Mouse (Mus musculus) monocyte, adult 5-6 weeks (primary cell): Measurements from ENCODE around the gene Ints5. TPM values are rescaled to one million over a fixed set of nuclear protein-coding genes. Genes with fewer than 3 reads are reported as not detected.

Experiments
- total RNA-seq: library from RNA; stranded (forward); fragments of 200-1000, 200-491, 200-594 nt; gene quantifications from 3 replicates; pipeline ENCODE4 v1.2.3, GENCODE M21; 2017

Gene Ints5
- total RNA-seq, 1 experiment from 2014 or later: 7.4 TPM

Other genes starting within 250 kb of the Ints5 start
- gene Chrm1, start 229.2 kb upstream of the Ints5 start, total RNA-seq: not detected in 3 replicates
- 61.4 to 198 TPM (median 77.3 TPM) in 3 replicates for gene Slc3a2, start 169.6 kb upstream of the Ints5 start, total RNA-seq
- gene Wdr74, start 157.2 kb upstream of the Ints5 start, total RNA-seq: 32.5 to 68.4 TPM (median 56.6 TPM) in 3 replicates
- 1.9 to 2.8 TPM in 2 of 3 replicates, not detected in the other for gene 1700092M07Rik, start 152.3 kb upstream of the Ints5 start, total RNA-seq
- gene Stx5a, start 151.6 kb upstream of the Ints5 start, total RNA-seq: 105 to 173 TPM (median 138 TPM) in 3 replicates
- 85.6 to 138 TPM (median 127 TPM) in 3 replicates for gene Nxf1, start 135.9 kb upstream of the Ints5 start, total RNA-seq
- gene Tmem223, start 122.0 kb upstream of the Ints5 start, total RNA-seq: 10.2 to 19.0 TPM (median 12.6 TPM) in 3 replicates
- 86.6 to 115 TPM (median 101 TPM) in 3 replicates for gene Tmem179b, start 118.5 kb upstream of the Ints5 start, total RNA-seq
- 2.0 to 11.4 TPM (median 4.5 TPM) in 3 replicates for gene Taf6l, start 106.6 kb upstream of the Ints5 start, total RNA-seq
- 31.6 to 48.4 TPM (median 47.3 TPM) in 3 replicates for gene Polr2g, start 94.4 kb upstream of the Ints5 start, total RNA-seq
- gene Zbtb3, start 90.5 kb upstream of the Ints5 start, total RNA-seq: 0.85 to 1.2 TPM (median 1.1 TPM) in 3 replicates
- gene Ttc9c, start 73.7 kb upstream of the Ints5 start, total RNA-seq: 40.1 to 52.8 TPM (median 48.3 TPM) in 3 replicates
- 84.4 to 149 TPM (median 101 TPM) in 3 replicates for gene Hnrnpul2, start 73.0 kb upstream of the Ints5 start, total RNA-seq
- 40.4 to 54.5 TPM (median 44.1 TPM) in 3 replicates for gene AC129217.1, start 63.2 kb upstream of the Ints5 start, total RNA-seq
- 25.1 to 34.8 TPM (median 30.9 TPM) in 3 replicates for gene Bscl2, start 55.5 kb upstream of the Ints5 start, total RNA-seq
- 0.39 to 0.64 TPM in 2 of 3 replicates, not detected in the other for gene Gng3, start 53.8 kb upstream of the Ints5 start, total RNA-seq
- 0.10 to 0.78 TPM (median 0.32 TPM) in 3 replicates for gene Lrrn4cl, start 42.2 kb upstream of the Ints5 start, total RNA-seq
- gene Ubxn1, start 21.5 kb upstream of the Ints5 start, total RNA-seq: 200 to 274 TPM (median 220 TPM) in 3 replicates
- 45.0 to 55.1 TPM (median 54.5 TPM) in 3 replicates for gene Uqcc3, start 12.1 kb upstream of the Ints5 start, total RNA-seq
- gene Lbhd1, start 9.3 kb upstream of the Ints5 start, total RNA-seq: 18.1 to 52.5 TPM (median 21.3 TPM) in 3 replicates
- not detected in 3 replicates for gene Gm49403, start 9.1 kb upstream of the Ints5 start, total RNA-seq
- gene 1810009A15Rik, start 4.2 kb upstream of the Ints5 start, total RNA-seq: 62.5 to 90.9 TPM (median 65.3 TPM) in 3 replicates
- gene Gm49416, start 4.1 kb upstream of the Ints5 start, total RNA-seq: not detected in 3 replicates
- 57.5 to 87.0 TPM (median 59.6 TPM) in 3 replicates for gene Ganab, start 5.1 kb downstream of the Ints5 start, total RNA-seq
- 34.2 to 75.8 TPM (median 50.2 TPM) in 3 replicates for gene B3gat3, start 27.4 kb downstream of the Ints5 start, total RNA-seq
- gene Rom1, start 36.4 kb downstream of the Ints5 start, total RNA-seq: 2.1 to 7.6 TPM (median 3.6 TPM) in 3 replicates
- gene Eml3, start 36.5 kb downstream of the Ints5 start, total RNA-seq: 39.3 to 101 TPM (median 62.5 TPM) in 3 replicates
- 129 to 201 TPM (median 158 TPM) in 3 replicates for gene Mta2, start 48.9 kb downstream of the Ints5 start, total RNA-seq
- gene Tut1, start 60.8 kb downstream of the Ints5 start, total RNA-seq: 14.8 to 16.9 TPM (median 16.7 TPM) in 3 replicates
- 313 to 352 TPM (median 341 TPM) in 3 replicates for gene Eef1g, start 74.0 kb downstream of the Ints5 start, total RNA-seq
- 408 to 1,020 TPM (median 414 TPM) in 3 replicates for gene Ahnak, start 96.3 kb downstream of the Ints5 start, total RNA-seq
- gene Scgb1a1, start 195.0 kb downstream of the Ints5 start, total RNA-seq: not detected in 3 replicates
- gene Asrgl1, start 242.6 kb downstream of the Ints5 start, total RNA-seq: 6.1 to 14.4 TPM (median 7.8 TPM) in 3 replicates